Mouse (Mus musculus): ENCODE data around the gene B430305J03Rik. TPM values are rescaled to one million over a fixed set of nuclear protein-coding genes. Genes with fewer than 3 reads are reported as not detected.

The B430305J03Rik gene
- polyA plus RNA-seq, 1 experiment from 2014 or later, result not detected

GRCm38 (mm10) chr3:61337230-61337629 lies 28.5 kb downstream of the B430305J03Rik start:
- H3K27me3 ChIP-seq (ENCODE audit: control insufficient read depth, insufficient read depth, low read length), result no peaks in the 10 kb centered on the region
- WGBS, result 83% methylated on average over 3 of the region's 3 CpGs
- ATAC-seq (ENCODE audit: low FRiP score, low TSS enrichment), result no peak
- no peak overlapping the region for H3K4me3 ChIP-seq (ENCODE audit: low read length)
- H3K9ac ChIP-seq (ENCODE audit: low read depth, low read length), result no peak overlapping the region
- H3K36me3 ChIP-seq (ENCODE audit: control insufficient read depth, insufficient read depth, low read length), result no peaks in the 10 kb centered on the region
- H3K27ac ChIP-seq (ENCODE audit: low read depth, low read length), result no peak overlapping the region
- H3K4me2 ChIP-seq (replicated peaks; ENCODE audit: low read depth, low read length), result no peak overlapping the region
- no peaks in the 10 kb centered on the region for H3K4me1 ChIP-seq (ENCODE audit: control insufficient read depth, insufficient read depth, low read length)
- no peaks in the 10 kb centered on the region for H3K9me3 ChIP-seq (ENCODE audit: control insufficient read depth, low read length)

DNA sequence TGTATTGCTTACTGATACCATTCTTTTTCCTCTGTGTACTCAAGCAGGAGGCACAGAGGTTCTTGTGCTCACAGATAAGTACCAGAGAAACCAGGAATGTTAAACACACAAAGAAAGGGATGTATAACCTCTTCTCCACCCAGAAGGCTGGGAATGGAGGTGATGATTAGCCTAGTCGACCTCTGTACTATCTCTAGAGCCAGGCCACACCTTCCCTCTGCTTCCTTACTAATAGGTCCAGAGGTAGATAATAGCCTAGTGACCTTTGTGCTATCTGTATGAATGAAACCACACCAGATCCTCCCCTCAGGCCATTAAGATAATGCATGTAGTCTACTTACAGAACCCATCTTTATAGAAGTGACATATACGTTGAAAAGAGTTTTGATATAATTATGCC lies 29.5 kb downstream of the B430305J03Rik start:
- H3K4me3 ChIP-seq (ENCODE audit: low read length), result no peak overlapping the region
- H3K27ac ChIP-seq (ENCODE audit: low read depth, low read length), result no peak overlapping the region
- no peaks in the 10 kb centered on the region for H3K4me1 ChIP-seq (ENCODE audit: control insufficient read depth, insufficient read depth, low read length)
- no peaks in the 10 kb centered on the region for H3K27me3 ChIP-seq (ENCODE audit: control insufficient read depth, insufficient read depth, low read length)
- H3K36me3 ChIP-seq (ENCODE audit: control insufficient read depth, insufficient read depth, low read length), result no peaks in the 10 kb centered on the region
- ATAC-seq (ENCODE audit: low FRiP score, low TSS enrichment), result no peak
- no peak overlapping the region for H3K4me2 ChIP-seq (replicated peaks; ENCODE audit: low read depth, low read length)
- 65% methylated on average over 2 of the region's 2 CpGs for whole genome bisulfite sequencing
- H3K9ac ChIP-seq (ENCODE audit: low read depth, low read length), result no peak overlapping the region
- H3K9me3 ChIP-seq (ENCODE audit: control insufficient read depth, low read length), result no peaks in the 10 kb centered on the region

GRCm38 (mm10) chr3:61321632-61322031 lies 44.1 kb downstream of the B430305J03Rik start:
- no peak for ATAC-seq (ENCODE audit: low FRiP score, low TSS enrichment)
- no peak overlapping the region for H3K4me3 ChIP-seq (ENCODE audit: low read length)
- no peaks in the 10 kb centered on the region for H3K4me1 ChIP-seq (ENCODE audit: control insufficient read depth, insufficient read depth, low read length)
- H3K27ac ChIP-seq (ENCODE audit: low read depth, low read length), result no peak overlapping the region
- no peaks in the 10 kb centered on the region for H3K27me3 ChIP-seq (ENCODE audit: control insufficient read depth, insufficient read depth, low read length)
- 85% methylated on average over 6 of the region's 6 CpGs for WGBS
- H3K9me3 ChIP-seq (ENCODE audit: control insufficient read depth, low read length), result no peaks in the 10 kb centered on the region
- H3K4me2 ChIP-seq (replicated peaks; ENCODE audit: low read depth, low read length), result no peak overlapping the region
- no peaks in the 10 kb centered on the region for H3K36me3 ChIP-seq (ENCODE audit: control insufficient read depth, insufficient read depth, low read length)
- H3K9ac ChIP-seq (ENCODE audit: low read depth, low read length), result no peak overlapping the region

- no peaks in the 10 kb centered on the region for H3K27me3 ChIP-seq (ENCODE audit: control insufficient read depth, insufficient read depth, low read length)
- no peaks in the 10 kb centered on the region for H3K36me3 ChIP-seq (ENCODE audit: control insufficient read depth, insufficient read depth, low read length)
- no peak overlapping the region for H3K9ac ChIP-seq (ENCODE audit: low read depth, low read length)
- H3K4me2 ChIP-seq (replicated peaks; ENCODE audit: low read depth, low read length), result no peak overlapping the region
- 86% methylated on average over 2 of the region's 2 CpGs for WGBS
- ATAC-seq (ENCODE audit: low FRiP score, low TSS enrichment), result no peak
- no peaks in the 10 kb centered on the region for H3K4me1 ChIP-seq (ENCODE audit: control insufficient read depth, insufficient read depth, low read length)
- no peak overlapping the region for H3K4me3 ChIP-seq (ENCODE audit: low read length)
- H3K9me3 ChIP-seq (ENCODE audit: control insufficient read depth, low read length), result no peaks in the 10 kb centered on the region
- no peak overlapping the region for H3K27ac ChIP-seq (ENCODE audit: low read depth, low read length)
Observed at GRCm38 (mm10) chr3:61320031-61320430, 45.7 kb downstream of the B430305J03Rik start.

DNA sequence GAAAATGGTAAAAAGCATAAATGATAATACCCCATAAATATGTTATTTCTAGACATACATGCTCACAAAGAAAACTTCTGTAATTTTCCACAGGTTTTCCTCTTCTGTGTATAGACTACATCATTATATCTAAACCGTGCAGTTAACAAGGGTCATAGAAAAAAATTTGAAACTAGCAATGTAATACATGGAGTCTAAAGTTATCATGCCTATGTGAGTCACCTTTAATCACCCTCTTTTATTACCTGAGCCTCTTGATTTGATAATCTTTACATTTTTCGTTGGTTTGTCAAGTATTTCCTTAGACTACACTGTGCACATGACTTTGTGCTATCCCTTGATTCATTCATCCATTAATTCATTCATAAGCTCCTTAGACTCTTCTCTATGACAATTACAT lies 50.7 kb downstream of the B430305J03Rik start:
- no peaks in the 10 kb centered on the region for H3K9me3 ChIP-seq (ENCODE audit: control insufficient read depth, low read length)
- WGBS, result 77% methylated on average over 2 of the region's 2 CpGs
- no peak overlapping the region for H3K27ac ChIP-seq (ENCODE audit: low read depth, low read length)
- no peak overlapping the region for H3K4me3 ChIP-seq (ENCODE audit: low read length)
- ATAC-seq (ENCODE audit: low FRiP score, low TSS enrichment), result no peak
- no peaks in the 10 kb centered on the region for H3K36me3 ChIP-seq (ENCODE audit: control insufficient read depth, insufficient read depth, low read length)
- no peaks in the 10 kb centered on the region for H3K4me1 ChIP-seq (ENCODE audit: control insufficient read depth, insufficient read depth, low read length)
- H3K9ac ChIP-seq (ENCODE audit: low read depth, low read length), result no peak overlapping the region
- H3K27me3 ChIP-seq (ENCODE audit: control insufficient read depth, insufficient read depth, low read length), result no peaks in the 10 kb centered on the region
- H3K4me2 ChIP-seq (replicated peaks; ENCODE audit: low read depth, low read length), result no peak overlapping the region

Other genes starting within 250 kb of the B430305J03Rik start
- 8.0 and 8.4 TPM in 2 replicates for gene Rap2b, start 4.3 kb downstream of the B430305J03Rik start, polyA plus RNA-seq (2014; fragmentation: Nextera tagmentation; extraction: Ambion mirVana)

Data from kidney, embryonic 14.5 days (tissue).